Mouse (Mus musculus): ENCODE measurements around the gene Rerg.
A peak's percentile ranks its signal among the peaks of the same experiment; 100 is the strongest.
"Not testable (repeated sequence)": the region's sequence is repeated elsewhere in the genome, so short reads cannot be mapped to it uniquely, and the experiment has no call there.

Rerg gene

DNA sequence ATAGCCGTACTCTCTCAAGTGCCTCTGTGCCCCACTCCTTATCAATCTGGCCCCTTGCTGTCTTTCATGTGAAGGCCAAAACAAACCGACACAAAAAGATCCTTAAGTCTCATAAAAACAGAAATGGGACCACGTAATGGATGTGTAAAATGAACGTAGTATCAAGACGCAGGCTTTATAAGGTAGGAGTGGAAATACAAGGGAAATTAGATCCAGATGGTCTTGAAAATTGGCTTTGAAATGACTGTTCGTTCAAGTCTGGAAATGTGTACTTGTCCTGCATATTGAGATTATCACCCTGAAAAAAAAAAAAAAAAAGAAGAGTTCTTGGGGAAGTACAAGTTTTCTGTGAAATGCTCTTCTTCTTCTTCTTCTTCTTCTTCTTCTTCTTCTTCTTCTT is 90.6 kb downstream of the Rerg start:
- DNase-seq (ENCODE audit: low read depth, low spot score): no peak

DNA sequence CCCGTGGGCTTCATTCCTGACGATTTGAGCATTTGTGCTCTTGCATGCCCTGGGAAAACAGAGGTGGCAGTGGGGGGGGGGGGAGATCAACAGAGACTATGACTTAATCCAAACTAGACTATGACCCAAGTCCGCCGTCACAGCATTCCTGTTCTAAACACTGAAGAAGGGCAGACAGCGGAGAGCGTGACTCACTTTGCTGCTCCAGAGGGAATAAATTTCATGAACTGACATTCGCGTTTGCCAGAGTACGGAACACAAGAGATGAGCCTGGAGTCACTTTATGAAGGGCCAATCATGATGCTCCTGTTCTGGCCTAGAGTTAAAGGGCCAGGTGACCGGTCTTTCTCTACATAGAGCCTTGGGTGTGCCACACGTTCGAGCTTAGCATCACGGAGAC is 93.6 kb downstream of the Rerg start:
- DNase-seq (ENCODE audit: low read depth, low spot score): no peak

DNA sequence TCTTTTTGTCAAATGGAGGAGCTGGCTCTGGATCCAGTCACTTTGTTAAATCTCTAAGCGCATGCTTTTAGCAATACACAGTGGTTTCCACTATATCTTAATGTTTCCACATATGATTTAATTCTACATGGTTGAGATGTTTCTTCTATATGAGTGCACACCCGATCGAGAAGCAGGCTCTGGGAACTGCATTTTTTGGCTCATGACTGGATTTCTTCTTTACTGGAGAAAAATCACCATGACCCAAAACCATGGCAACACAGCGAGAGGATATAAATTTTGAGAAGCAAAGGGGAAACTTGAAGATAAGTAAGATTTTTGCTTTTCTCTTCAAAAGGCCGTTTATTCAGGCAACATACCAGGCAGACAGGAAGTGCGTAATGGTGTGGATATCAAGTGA is 94.1 kb downstream of the Rerg start:
- DNase-seq (ENCODE audit: low read depth, low spot score): no peak

DNA sequence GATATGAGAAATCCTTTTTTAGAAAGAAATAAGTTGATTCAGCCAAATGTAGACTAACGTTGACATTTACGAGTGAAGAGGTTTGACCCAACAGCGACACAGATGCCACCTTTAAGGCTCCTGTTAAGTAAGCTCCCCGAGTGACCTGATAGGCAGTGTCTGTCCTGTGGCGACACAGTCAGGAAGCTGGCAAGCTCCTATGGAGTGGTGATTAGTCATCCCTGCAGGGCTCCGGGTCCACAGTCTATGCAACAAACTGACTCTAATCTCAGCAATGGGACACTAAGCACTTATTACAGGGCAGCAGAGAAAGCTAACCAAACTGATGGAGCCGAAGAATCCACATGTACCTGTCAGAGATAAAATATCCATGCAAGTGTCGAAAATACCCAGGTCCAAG is 98.0 kb downstream of the Rerg start:
- DNase-seq (ENCODE audit: low read depth, low spot score): no peak

DNA sequence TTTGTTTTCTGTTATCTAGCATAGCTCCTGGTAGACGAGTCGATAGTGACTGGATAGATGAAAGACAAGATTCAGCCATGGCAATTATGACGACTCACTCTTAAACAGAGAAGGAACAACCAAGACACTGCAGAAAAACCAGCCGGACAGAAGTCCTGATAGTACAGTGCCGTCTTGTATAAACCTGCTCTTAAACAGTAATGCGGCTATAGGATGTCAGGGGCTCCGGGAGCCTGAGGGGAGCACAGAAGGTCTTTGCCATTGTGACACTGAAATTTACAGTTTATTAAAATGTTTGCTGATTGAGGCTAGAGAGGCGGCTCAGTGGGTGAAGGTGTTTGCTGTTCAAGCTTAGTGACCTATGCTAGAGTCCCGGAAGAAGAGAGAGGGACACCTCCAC is 98.8 kb downstream of the Rerg start:
- DNase-seq (ENCODE audit: low read depth, low spot score): no peak

DNA sequence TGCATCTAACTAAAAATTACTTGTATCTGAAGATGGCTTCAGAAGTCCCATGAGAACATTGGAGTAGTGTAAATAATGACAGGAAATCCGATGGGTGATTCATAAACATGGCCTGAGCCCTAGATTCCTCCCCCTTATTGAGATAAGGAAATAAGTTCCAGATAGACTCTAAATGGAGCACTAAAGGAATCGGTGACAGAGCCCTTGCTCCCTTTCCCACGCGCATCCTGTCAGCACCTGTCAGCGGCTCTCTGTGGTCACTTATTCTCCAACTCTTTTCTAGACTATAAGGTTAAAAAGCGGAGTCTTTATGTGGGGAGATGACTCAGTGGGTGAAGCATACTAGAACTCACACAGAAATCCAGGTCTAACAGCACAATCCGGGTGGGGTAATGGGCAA is 104.8 kb downstream of the Rerg start:
- DNase-seq (ENCODE audit: low read depth, low spot score): no peak

DNA sequence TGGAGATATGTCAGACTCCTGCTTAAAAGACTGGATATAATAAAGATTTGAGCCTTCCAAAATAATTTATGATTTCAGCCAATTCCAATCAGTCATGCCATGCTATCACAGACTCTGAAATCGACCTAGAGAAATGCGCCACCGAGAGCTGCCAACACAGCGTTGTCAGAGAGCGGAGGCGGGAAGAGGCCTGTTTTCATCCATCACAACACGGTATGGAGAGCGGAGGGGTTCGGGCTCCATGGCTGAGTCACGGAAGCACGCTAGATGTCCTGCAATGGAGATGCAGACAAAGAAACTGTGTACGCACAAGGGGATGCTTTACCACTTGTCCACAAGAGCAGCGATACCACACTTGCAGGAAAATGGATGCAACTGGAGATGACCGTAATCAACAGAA is 105.5 kb downstream of the Rerg start:
- DNase-seq (ENCODE audit: low read depth, low spot score): no peak

DNA sequence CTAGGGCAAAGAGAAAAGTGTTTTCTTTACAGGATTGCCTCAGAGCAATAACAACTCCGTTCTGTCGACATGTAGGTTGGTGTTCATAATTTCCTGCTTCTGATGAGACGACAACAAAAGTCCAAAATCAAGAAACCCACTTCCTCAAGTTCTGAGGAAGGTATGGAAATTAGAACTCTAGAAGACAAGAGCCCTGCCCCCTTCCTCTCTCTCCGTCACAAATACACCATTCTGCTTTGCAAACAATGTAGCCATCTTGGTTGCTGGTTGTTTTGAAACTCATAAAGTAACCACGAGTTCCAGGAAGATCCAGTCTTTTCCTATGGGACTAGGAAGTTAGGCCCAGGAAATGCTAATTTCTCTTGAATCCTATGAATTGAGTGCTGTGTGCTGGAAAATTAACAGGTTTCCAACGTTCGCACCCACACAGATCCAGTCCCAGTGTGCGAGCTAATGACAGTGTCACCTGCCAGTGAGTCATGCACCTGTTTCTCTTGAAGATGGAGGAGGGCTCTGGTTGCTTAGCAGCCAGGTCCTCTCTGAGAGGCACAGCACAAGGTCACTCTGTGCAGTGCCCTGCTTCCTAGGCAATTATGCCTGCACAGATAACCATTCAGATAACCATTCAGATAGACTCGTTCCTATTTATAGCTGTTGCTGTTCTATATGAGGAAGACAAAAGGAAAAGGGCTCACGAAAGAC is 106.9 kb downstream of the Rerg start:
- DNase-seq (ENCODE audit: low read depth, low spot score): no peak

DNA sequence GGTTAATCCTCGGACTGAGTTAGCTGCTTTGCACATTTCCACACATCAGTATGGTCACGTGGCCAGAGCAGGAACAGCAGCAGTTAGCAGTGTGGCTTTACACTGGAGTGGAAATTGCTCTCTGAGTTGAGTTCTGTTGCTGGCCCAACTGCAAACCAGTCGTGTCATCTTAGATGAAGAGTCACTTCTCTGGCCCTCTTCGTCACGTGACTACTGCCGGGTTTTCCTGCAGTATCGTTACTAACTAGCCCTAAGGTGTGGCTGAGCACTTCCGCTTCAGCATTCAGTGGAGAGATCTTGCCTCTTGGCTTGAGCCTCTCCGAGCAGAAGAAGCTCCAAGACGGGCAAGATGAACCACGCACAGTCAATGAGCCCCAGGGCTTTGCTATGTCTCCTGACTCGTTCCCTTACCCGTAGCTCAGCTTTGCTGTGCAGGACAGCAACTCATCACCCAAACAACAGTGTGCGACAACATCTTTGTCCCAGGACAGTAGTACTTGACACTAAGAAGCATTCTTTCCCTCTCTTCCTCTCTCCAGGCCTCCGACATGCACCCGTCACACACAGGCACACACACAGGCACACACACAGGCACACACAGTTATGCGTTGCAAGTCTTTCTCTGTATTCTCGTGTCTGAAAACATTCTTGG is 108.3 kb downstream of the Rerg start:
- DNase-seq (ENCODE audit: low read depth, low spot score): no peak

DNA sequence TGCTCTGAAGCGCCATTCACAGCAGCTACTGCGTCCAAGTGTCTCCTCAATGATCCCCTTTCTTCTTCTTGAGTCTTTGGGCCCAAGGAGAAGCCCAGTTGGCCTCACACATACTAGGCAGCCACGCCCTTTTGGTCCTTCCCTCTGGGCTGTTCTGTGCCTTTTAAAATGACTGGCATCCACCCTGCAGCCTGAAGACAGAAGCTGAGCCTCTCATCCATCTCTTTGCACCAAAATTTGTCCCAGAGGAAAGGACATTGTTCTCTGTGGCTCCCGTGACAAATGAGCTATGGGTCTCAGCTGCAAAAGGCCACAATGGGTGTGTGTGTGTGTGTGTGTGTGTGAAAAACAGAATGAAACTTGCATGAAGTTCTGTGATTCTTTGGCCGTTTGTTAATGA is 109.7 kb downstream of the Rerg start:
- no peak for DNase-seq (ENCODE audit: low read depth, low spot score)

DNA sequence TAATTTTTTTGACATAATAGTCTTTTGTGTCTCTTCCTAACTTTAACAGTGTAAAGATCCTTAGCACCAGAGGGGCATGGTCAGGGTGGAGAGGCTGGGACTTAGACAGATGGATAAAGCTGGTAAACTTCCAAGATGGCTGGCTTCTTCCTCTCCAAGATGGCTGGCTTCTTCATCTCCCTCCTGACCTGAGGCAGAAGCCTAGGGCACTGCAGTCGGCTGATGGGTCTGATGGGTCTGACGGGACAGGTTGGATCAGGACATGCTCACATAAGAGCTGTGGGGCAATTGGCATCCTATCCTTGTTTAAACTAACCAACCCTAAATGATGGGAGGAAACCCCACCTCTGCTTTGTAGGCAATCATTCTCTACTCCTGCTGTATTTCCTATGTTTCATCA is 112.0 kb downstream of the Rerg start:
- no peak for DNase-seq (ENCODE audit: low read depth, low spot score)

DNA sequence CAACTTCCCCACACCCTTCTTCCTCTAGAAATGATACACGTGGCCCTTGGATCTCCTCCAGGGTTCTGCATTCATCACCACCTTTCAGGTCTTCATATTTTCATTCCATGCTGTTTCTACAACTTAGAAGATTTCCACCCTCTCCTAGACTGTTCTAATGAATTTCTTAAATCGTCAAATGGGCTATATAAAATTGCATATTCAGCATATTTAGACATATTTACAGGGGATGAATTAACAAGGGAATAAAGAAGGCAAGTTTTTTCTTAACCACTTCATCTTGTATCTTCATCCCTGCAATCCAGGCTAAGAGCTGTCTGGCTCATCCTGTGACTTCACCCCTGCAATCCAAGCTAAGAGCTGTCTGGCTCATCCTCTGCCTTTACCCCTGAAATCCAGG is 116.2 kb downstream of the Rerg start:
- no peak for DNase-seq (ENCODE audit: low read depth, low spot score)

DNA sequence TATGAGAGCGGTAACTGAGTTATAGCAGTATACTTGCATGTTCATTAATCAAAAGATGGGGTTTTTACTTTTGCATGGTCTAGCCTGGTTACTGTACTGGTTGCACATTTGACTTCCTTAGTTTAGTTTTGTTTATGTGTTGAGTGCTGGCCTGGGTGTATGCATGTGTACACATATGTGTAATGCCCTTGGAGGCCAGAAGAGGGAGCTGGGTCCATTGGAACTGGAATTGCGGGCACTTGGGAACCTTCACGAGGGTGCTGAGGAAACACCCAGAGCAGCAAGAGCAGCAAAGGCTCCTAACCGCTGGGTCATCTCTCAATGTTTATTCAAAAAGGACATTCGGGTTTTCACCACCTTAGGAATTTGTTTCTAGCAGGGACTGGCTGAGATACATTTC is 116.8 kb downstream of the Rerg start:
- DNase-seq (ENCODE audit: low read depth, low spot score): peak; percentile 19

DNA sequence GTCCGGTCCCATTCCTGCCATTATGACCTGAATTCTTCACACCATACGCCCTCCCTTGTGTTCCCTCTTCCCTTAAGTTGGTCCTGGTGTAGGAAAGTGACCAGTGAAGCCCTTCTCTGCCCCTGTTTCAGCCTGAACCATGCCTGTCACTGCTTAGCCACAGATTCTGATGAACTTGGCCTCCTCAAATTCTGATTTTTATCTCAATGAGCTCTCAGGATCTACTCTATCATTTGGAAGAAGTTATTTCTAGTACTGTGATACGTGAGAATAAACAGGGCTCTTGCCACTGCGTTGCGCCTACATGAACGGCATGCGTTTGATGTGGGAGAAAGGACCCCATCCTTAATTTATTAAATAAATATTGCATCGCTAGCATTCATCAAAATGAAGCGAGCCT is 117.3 kb downstream of the Rerg start:
- DNase-seq (ENCODE audit: low read depth, low spot score): no peak

DNA sequence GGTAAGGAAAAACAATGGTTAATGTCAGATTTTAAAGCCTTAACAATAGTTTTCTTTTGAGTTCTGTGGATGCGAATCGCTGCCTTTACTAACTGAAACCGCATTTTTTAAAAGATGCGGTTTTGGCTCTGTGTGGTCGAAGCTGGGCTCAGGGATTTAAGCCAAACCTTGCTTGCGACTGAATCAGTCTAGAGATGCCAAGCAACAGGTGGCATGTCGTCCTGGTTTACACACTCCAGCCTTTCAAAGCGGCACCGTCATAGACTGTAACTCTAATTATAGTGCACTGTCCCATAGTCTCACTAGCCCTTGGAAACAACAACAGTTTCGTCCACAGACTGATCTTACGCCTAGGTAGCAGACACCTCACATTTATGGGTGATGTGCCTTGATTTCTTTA is 123.3 kb downstream of the Rerg start:
- no peak for DNase-seq (ENCODE audit: low read depth, low spot score)

DNA sequence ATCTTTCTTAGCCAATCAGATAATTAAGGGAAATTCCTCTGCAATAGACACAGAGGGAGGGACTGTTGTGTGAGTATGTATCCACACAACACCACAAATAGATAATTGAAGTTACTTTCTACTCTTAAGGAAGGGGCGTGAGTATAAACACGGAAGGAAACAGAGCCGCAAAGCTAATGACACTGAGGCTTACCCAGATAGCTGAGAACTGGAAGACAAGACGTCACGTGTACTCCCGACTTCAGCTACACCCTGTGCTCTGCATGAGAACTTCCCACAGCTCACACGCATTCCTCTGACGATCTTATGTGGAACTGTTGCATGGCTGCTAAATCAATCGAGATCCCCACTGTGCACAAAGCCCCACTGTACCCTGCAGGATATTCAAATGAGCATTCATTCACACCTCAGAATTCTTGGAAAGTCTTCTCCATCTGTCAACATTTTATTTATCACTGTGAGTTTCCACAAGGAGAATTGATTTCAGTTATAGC is 125.2 kb downstream of the Rerg start:
- DNase-seq (ENCODE audit: low read depth, low spot score): no peak

DNA sequence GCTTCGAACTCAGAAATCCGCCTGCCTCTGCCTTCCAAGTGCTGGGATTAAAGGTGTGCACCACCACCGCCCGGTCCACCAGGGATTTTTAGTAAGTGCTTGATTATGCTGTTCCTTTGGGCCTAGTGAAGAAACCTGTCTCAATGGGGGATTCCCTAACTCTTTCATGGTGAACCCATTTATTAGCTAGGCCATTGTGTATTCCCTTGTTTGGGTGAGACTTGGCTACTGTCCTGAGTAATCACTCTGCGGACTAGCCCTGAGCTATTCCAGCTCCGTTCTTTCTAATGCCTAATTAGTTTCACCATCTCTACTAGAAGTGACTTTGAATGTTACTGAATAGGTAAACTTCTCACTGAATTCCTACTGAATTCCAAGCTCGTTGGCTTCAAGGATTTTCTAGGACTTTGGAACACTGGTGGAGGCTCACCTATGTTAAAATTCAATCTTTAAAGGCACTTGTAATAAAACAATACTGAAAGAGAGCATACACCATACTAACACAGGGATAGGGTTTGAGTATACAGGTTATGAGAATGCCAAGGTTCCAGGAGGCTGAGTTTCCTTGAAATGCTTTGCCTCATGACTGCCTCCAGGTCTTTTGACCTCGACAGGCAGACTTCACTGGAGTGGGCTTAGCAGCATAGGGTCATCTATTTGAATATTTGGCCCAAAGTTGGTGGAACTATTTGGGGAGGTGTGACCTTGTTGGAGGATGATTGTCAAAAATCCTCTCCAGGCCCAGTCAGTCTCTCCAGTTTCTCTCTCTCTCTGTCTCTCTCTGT is 134.5 kb downstream of the Rerg start:
- DNase-seq (ENCODE audit: low read depth, low spot score): not testable (repeated sequence)

DNA sequence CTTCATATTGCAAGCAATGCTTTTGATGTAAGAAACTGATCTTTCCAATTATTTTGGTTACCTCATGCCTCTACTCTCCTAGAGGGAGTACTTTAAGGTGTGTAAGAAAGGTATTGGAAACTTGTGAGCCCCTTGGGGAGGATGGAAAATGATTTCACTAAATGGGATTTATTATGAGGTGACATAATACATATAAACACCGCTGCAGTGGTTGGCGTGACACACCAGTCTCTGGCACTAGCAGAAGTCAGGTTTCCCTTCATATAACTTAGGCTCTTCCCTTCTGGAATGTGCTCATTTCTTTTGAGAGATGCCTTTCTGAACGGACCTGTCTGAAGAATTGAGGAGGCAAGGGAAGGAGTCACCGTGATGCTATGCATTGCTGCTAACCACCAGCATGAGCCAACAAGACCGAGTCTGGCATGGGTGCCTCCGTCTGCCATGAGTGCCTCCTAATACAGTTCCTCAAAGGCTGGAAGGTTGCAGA is 139.6 kb downstream of the Rerg start:
- DNase-seq (ENCODE audit: low read depth, low spot score): no peak

DNA sequence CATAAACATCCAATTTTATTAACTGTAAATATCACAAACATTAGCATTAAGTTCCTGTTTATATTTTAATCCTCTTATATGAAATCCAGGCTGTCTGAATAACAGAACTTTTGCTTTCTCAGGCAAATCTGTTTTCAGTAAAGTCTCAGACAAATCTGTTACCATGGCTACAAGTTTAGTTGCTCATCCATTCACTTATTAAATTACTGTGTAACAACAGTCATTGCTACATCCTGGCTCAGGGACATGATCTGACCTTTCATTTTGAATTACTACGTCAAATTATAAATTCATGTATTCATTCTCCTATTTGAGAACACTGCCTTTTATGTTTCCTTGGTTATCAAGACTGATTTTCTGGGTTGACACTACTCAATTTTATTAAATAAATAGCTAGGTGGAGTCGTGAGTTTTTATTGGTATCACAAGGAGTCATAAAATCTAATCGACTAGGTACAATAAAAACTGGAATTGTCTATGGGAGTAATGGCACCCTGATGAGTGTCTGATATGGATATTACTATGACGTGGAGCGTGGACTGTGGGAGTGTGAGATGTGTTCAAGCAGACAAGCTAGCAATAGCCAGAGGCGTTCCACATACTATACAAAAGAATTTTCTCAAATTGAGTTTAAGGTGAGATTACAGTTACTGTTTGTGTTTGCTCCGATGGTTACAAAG is 140.2 kb downstream of the Rerg start:
- no peak for DNase-seq (ENCODE audit: low read depth, low spot score)

DNA sequence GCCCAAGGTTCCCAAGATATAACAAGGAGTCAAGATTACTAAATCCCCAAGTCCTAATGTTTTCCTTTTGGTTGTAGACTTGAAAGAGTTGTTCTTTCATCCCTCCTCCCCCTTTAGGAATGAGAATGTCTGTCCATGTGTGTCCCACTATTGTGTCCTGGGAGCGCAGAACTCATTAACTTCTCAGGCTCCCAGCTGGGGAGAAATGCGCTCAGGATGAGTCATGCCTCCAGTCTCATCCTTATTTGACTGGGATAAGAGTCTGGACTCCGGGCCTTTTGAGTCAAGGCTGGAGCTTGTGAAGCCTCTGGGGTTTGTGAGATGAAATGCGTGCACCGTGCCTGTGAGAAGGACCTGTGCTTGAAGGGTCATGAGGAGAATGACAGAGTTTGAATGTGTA is 144.8 kb downstream of the Rerg start:
- no peak for DNase-seq (ENCODE audit: low read depth, low spot score)

DNA sequence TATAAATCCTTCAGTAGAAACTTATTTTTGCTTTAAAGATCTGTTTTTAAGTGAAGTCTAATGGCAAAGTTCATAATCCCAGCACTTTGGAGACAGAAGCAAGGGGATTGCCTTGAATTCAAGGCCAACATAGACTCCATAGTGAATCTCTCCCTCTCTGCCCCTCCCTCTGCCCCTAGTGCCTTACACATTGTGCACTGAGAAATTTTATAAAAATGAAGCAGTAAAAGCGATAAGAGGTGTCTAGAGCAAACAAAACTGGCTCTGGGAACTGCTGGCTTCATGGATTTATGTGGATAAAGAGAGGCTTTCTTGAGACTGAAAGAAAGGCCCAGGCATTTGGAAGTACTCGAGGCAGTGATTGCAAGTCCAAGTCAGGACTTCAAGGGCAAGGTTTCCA is 145.8 kb downstream of the Rerg start:
- DNase-seq (ENCODE audit: low read depth, low spot score): no peak
